Comparison of ENCODE assay signal across 8 mouse cellular contexts in genomic region chr11:34843517-34843916, GRCm38 (mm10). TPM values are rescaled to one million over a fixed set of nuclear protein-coding genes. Genes with fewer than 3 reads are reported as not detected.
DNase-seq lines count a peak whose midpoint lies in the region; ATAC-seq and TF ChIP-seq lines count a peak whose summit lies in the region.

No protein-coding gene starts in this region.

- TF ChIP-seq CTCF in Patski (IDR thresholded peaks at IDR 0.05): peak; percentile 38

- CTCF ChIA-PET in Patski (lab: Charles Lee): interaction anchor here (1.0 kb wide), 1 partner anchor 15 kb away, joined by 3 read pairs; no protein-coding TSS in a partner anchor

- POLR2A ChIA-PET in Patski (lab: Charles Lee): no interaction called here

- in situ Hi-C loops in Patski (cut with MboI; ENCODE audit: low pct_unique_long_range_greater_than_20kb): loop anchor here (10.0 to 25.0 kb wide), 4 partner anchors 561 to 1169 kb away; no protein-coding TSS in a partner anchor

- no peak for ATAC-seq in Patski
- no peak for ATAC-seq in erythroblast, adult 5-6 weeks (replicated peaks; ENCODE audit: low FRiP score, poor library complexity, severe bottlenecking)

- peak; percentile 11 for DNase-seq in adrenal gland, postnatal 10 days
- no peak for DNase-seq in adrenal gland, postnatal 4 days (ENCODE audit: low spot score in 2 of 2)
- peak; percentile 24 for DNase-seq in kidney, postnatal 10 days
- no peak for DNase-seq in kidney, adult 18-20 months
- no peak for DNase-seq in Patski (ENCODE audit: low read depth, low spot score)
- peak; percentile 10 for DNase-seq in lung, postnatal 14 days
- DNase-seq in frontal cortex, postnatal 14 days (ENCODE audit: low spot score in 2 of 2): no peak

- H3K27me3 ChIP-seq in Patski: peaks cover 21% of the 10 kb centered on the region

RNA-seq across cellular contexts. Expression of gene Spdl1, which starts 10.1 kb away (rescaled TPM):
- total RNA-seq in adrenal gland, postnatal 10 days (2021): 1 to 10 TPM; 4.4 to 5.6 TPM
- total RNA-seq in adrenal gland, postnatal 4 days (2021): 1 to 10 TPM; 8.3 to 9.3 TPM
- polyA plus RNA-seq in Patski (2021): 11.5 TPM
- 5.2 and 9.2 TPM in 2 replicates for total RNA-seq in erythroblast, adult 5-6 weeks (2015; ENCODE audit: low replicate concordance)
- total RNA-seq in erythroblast, adult 5-6 weeks (2017; ENCODE audit: low replicate concordance): 15.4 and 20.5 TPM in 2 replicates

RNA-seq across cellular contexts. Expression of gene Dock2, which starts 59.8 kb away (rescaled TPM):
- 1 to 10 TPM; 6.4 to 8.1 TPM for total RNA-seq in adrenal gland, postnatal 10 days (2021)
- total RNA-seq in adrenal gland, postnatal 4 days (2021): 1 to 10 TPM; 3.4 to 4.4 TPM
- polyA plus RNA-seq in Patski (2021): not detected
- total RNA-seq in erythroblast, adult 5-6 weeks (2015; ENCODE audit: low replicate concordance): 35.7 and 35.9 TPM in 2 replicates
- 27.5 and 32.6 TPM in 2 replicates for total RNA-seq in erythroblast, adult 5-6 weeks (2017; ENCODE audit: low replicate concordance)

Comparison
In these comparisons a context has a peak if more than half of its experiments do, and no peak if none do; other contexts are left out.
1. DNase-seq: peak in adrenal gland, postnatal 10 days (single experiment), kidney, postnatal 10 days (single experiment) and lung, postnatal 14 days (single experiment); none in adrenal gland, postnatal 4 days (0 of 2), kidney, adult 18-20 months (single experiment), Patski (single experiment) and frontal cortex, postnatal 14 days (0 of 2).